Mouse (Mus musculus) forebrain, embryonic 10.5 days (tissue): ENCODE data around the gene Itprip. TPM values are rescaled to one million over a fixed set of nuclear protein-coding genes. Genes with fewer than 3 reads are reported as not detected.
"Not testable (repeated sequence)": the region's sequence is repeated elsewhere in the genome, so short reads cannot be mapped to it uniquely, and the experiment has no call there.

Experiments
- DNase-seq: peaks from one replicate; pipeline ENCODE4 v3.0.0-alpha.2; 2017; ENCODE audit warnings: low spot score; ENCODE audit errors: extremely low spot score
- H3K27ac ChIP-seq: fragments of 300-500 bp; sonication (generic); 2 replicates; pipeline ENCODE4 v1.5.1; 2016; ENCODE audit warnings: mild to moderate bottlenecking
- H3K27me3 ChIP-seq: fragments of 300-500 bp; sonication (generic); 2 replicates; pipeline ENCODE4 v1.6.1; 2016; ENCODE audit warnings: mild to moderate bottlenecking; ENCODE audit not compliant: poor library complexity, severe bottlenecking
- H3K36me3 ChIP-seq: fragments of 300-500 bp; sonication (generic); replicated peaks from 2 replicates; pipeline ENCODE4 v1.6.1; 2016; ENCODE audit warnings: mild to moderate bottlenecking, moderate library complexity
- H3K4me1 ChIP-seq: fragments of 300-500 bp; sonication (generic); 2 replicates; pipeline ENCODE4 v1.6.1; 2016
- H3K4me3 ChIP-seq: fragments of 300-500 bp; sonication (generic); 2 replicates; pipeline ENCODE4 v1.5.1; 2016; ENCODE audit warnings: mild to moderate bottlenecking, moderate library complexity
- H3K9me3 ChIP-seq: fragments of 300-500 bp; sonication (generic); 2 replicates; pipeline ENCODE4 v1.6.1; 2016; ENCODE audit warnings: mild to moderate bottlenecking, moderate library complexity
- WGBS: fragments of 180-500 bp; shearing (Covaris S2); methylation state at CpG from one replicate; pipeline ENCODE4 v1.1.7; 2016; 5-methylcytosine and 5-hydroxymethylcytosine counted together
- microRNA-seq: library from miRNA; unstranded; fragments of <30 nt; microRNA quantifications from one replicate; pipeline ENCODE4, GENCODE M21; 2017
- polyA plus RNA-seq: library from polyadenylated mRNA; unstranded; fragments of >200 nt; fragmentation: Nextera tagmentation; extraction: Ambion mirVana; gene quantifications from 2 replicates; pipeline ENCODE4 v1.2.1, GENCODE M21; 2016

Gene Itprip
- polyA plus RNA-seq, 1 experiment from 2014 or later: 21.2 TPM

DNA sequence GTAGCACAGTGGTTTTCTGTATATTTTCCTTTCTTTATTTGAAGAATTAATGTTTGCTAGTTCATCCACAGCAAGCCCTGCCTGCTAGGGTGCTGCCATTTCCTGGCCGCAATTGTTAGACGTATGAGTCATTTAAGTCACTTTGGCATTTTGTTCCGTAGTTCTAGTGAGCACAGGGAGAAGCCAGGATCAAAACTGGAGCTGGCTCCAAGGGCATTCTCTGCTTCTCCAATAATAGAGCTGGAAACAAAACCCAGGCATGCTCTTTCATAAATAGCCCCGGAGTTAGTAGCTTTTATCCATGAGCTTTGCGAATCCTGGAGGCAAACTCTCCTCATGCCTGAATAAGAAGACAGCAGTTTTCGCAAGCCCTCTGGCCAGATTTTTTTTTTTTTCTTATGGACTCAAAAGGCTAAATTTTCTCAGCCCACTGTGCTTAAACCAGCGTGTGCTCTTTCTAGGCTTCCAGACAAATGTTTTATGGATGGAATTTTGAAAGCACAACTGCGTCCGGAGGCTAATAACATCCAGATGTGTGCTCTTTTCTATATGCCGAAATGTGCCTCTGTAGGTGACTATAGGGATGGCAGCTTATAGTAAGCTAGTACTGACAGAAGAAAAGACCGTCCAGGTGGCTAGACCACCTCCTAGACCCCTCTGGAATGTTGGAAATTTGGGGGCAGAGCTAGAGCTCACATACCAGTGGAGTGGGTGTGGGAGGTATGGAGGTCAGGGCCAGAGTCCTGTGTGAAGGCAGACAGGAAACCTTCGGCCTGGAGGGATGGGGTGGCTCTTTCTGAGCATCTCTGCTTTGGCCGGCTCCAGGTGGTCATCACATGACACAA, 64.9 kb downstream of the Itprip start:
- DNase-seq: no peak
- 26% methylated on average over 13 of the region's 13 CpGs for WGBS

DNA sequence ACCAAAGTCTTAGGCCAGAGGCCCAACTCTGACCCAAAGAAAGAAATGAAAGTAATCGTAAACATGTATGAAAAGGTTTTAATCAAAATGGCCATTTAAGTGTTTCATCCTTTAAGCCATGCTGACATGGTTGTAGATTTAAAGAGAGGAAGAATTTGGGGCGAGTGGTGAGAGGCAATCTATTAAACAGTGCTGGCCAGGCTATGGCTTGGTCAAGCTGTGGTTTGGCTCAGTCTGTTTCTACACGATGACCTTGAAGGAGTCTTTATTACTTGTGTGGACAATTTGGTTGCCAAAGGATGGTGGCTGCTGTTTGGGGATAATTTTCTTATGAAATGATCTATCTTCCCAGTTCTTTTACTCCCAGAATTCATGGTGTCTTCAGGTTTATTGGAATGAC, 66.0 kb downstream of the Itprip start:
- H3K4me3 ChIP-seq: no peak overlapping the region
- peaks cover 18% of the 10 kb centered on the region for H3K27me3 ChIP-seq
- H3K4me1 ChIP-seq: peaks cover 28% of the 10 kb centered on the region
- no peaks in the 10 kb centered on the region for H3K9me3 ChIP-seq
- H3K36me3 ChIP-seq: peaks cover 5% of the 10 kb centered on the region
- no peak overlapping the region for H3K27ac ChIP-seq
- DNase-seq: no peak
- 89% methylated on average over 3 of the region's 3 CpGs for WGBS

More for the DNA sequence above, 64.9 kb downstream of the Itprip start:
- Histone ChIP-seq H3K4me3 (peak overlapping the region; percentile 80), H3K27me3 (peaks cover 18% of the 10 kb centered on the region), H3K27ac (peak overlapping the region; percentile 87), H3K4me1 (peaks cover 28% of the 10 kb centered on the region), H3K9me3 (no peaks in the 10 kb centered on the region), H3K36me3 (peaks cover 15% of the 10 kb centered on the region)

- not testable (repeated sequence) for DNase-seq, H3K36me3 ChIP-seq, H3K4me3 ChIP-seq, H3K27ac ChIP-seq, H3K9me3 ChIP-seq
- 92% methylated on average over 3 of the region's 3 CpGs for WGBS
- H3K27me3 ChIP-seq: peaks cover 18% of the 10 kb centered on the region
- H3K4me1 ChIP-seq: peaks cover 28% of the 10 kb centered on the region
Observed at GRCm38 (mm10) chr19:47852131-47852530, 67.0 kb downstream of the Itprip start.

DNA sequence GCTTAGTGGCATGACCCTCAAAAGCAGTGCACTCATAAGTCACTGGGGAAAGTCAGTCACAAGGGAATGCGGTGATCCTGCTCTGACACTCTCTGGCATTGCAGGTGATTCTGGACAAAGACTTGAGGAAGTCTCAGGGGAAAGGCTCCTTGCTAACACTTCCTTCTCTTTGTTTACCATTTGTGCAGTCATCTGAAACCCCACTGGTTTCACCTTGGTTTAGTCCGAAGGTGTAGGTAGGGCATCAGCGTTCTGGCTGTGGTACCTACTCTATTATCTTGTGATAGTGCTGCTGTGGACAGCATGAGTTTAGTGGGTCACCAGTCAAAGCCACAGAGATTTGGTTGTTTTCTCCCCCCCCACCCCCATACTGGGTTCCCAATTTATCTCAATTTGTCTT, 69.4 kb downstream of the Itprip start:
- H3K36me3 ChIP-seq: no peaks in the 10 kb centered on the region
- H3K4me1 ChIP-seq: peaks cover 11% of the 10 kb centered on the region
- H3K27ac ChIP-seq: no peak overlapping the region
- DNase-seq: no peak
- H3K4me3 ChIP-seq: no peak overlapping the region
- H3K9me3 ChIP-seq: no peaks in the 10 kb centered on the region
- peaks cover 18% of the 10 kb centered on the region for H3K27me3 ChIP-seq
- 92% methylated on average over 3 of the region's 3 CpGs for WGBS

Small RNA genes lying within 50 kb of the gene (microRNA-seq; reads per million reads assigned to microRNA genes)
- not detected for gene Gm22240

Other genes starting within 250 kb of the Itprip start
- gene Col17a1, start 227.2 kb downstream of the Itprip start, polyA plus RNA-seq: 0.21 and 0.22 TPM in 2 replicates
- gene Sfr1, start 187.6 kb downstream of the Itprip start, polyA plus RNA-seq: 290 and 317 TPM in 2 replicates
- 115 and 120 TPM in 2 replicates for gene Gsto1, start 64.3 kb downstream of the Itprip start, polyA plus RNA-seq
- gene Gsto2, start 53.8 kb downstream of the Itprip start, polyA plus RNA-seq: 0.76 and 0.81 TPM in 2 replicates
- gene Cfap43, start within 50 bp of the Itprip start, polyA plus RNA-seq: 0.05 and 0.06 TPM in 2 replicates
- 0.06 TPM in 1 of 2 replicates, not detected in the other for gene Cfap58, start 18.4 kb upstream of the Itprip start, polyA plus RNA-seq